Mouse (Mus musculus) myocyte (in vitro differentiated cells): Measurements from ENCODE around the gene Trpm3.

Source experiments
- CEBPB ChIP-seq: IDR thresholded peaks from 2 replicates; pipeline ENCODE4 v1.6.1; 2011; ENCODE audit warnings: mild to moderate bottlenecking, moderate library complexity; ENCODE audit not compliant: poor library complexity, insufficient read depth, severe bottlenecking
- POLR2AphosphoS2 ChIP-seq: IDR thresholded peaks from one replicate; pipeline ENCODE4 v1.6.1; 2011; ENCODE audit warnings: low read depth, control low read depth; ENCODE audit not compliant: insufficient read length
- USF1 ChIP-seq: IDR thresholded peaks from one replicate; pipeline ENCODE4 v1.6.1; 2011; ENCODE audit warnings: low read depth, mild to moderate bottlenecking, control low read depth, moderate library complexity

DNA sequence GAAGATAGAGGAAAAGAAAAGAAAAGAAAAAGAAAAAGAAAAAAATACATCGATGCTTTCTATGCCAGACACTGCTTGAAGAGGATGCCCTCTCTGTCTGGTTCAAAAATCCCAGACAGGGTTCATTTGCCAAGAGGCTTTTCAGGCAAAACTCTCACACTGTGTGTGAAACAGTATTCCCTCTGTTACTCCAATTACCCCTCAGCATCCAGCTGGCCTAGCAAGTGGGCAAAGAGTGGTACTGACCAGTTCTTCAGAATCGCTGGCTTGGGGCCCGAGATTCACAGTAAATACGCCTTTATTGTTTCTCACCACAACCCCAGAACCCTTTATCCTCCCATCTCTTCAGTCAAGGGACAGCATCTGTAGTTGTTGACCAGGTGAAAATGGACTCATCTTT, 178.5 kb downstream of the Trpm3 start:
- TF ChIP-seq CEBPB (no peak), POLR2AphosphoS2 (no peak), USF1 (no peak)
